Comparison of ENCODE assay signal across 7 mouse cellular contexts in the genomic region with DNA sequence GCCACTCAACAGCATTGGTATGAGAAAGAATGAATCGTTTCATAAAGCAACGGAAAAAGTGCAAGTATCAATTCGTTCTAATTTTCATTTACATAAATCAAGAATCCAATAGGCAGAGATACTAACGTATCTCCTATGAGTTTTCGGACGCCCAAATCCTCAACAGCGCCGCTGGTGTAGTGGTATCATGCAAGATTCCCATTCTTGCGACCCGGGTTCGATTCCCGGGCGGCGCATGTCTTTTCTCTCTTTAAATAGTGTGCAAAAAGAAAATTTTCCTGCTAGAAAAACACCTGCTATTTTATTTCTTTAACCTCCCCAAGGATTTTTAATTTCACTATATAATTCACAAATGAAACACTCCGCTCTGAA. TPM values are rescaled to one million over a fixed set of nuclear protein-coding genes. Genes with fewer than 3 reads are reported as not detected.
A peak's percentile ranks its signal among the peaks of the same experiment; 100 is the strongest.
DNase-seq lines count a peak whose midpoint lies in the region; ATAC-seq lines count a peak whose summit lies in the region.

No protein-coding gene starts in this region.

- under 1% methylated on average over 15 of the region's 15 CpGs for WGBS in forebrain, embryonic 15.5 days
- WGBS in hindbrain, embryonic 13.5 days = under 1% methylated on average over 15 of the region's 15 CpGs

- peak overlapping the region; percentile 83 for H3K9ac ChIP-seq in forebrain, embryonic 15.5 days (replicated peaks)
- peak overlapping the region; percentile 99 for H3K9ac ChIP-seq in hindbrain, embryonic 13.5 days

- H3K27me3 ChIP-seq in forebrain, embryonic 15.5 days = no peaks in the 10 kb centered on the region
- no peaks in the 10 kb centered on the region; the same call in 1 of the 2 replicates for H3K27me3 ChIP-seq in hindbrain, embryonic 13.5 days

- DNase-seq in R1 (ENCODE audit: low read depth, low spot score) = peak; percentile 84
- peak; percentile 85 to 93 for DNase-seq in cerebellum, adult 18-20 months
- DNase-seq in layer of hippocampus, postnatal 36 days = peak; percentile 89 to 94
- DNase-seq in lung, postnatal 25 days (ENCODE audit: low spot score) = peak; percentile 87
- peak; percentile 88 to 90 for DNase-seq in right cerebral cortex, postnatal 10 days (ENCODE audit: low spot score in 2 of 2)

- peak overlapping the region; percentile 48 for H3K4me2 ChIP-seq in forebrain, embryonic 15.5 days (replicated peaks)
- peak overlapping the region; percentile 81 for H3K4me2 ChIP-seq in hindbrain, embryonic 13.5 days

- H3K9me3 ChIP-seq in forebrain, embryonic 15.5 days = no peaks in the 10 kb centered on the region
- H3K9me3 ChIP-seq in hindbrain, embryonic 13.5 days = no peaks in the 10 kb centered on the region

- H3K36me3 ChIP-seq in forebrain, embryonic 15.5 days = peaks cover 2% of the 10 kb centered on the region; the same call in 1 of the 2 replicates
- peaks cover 3% of the 10 kb centered on the region; the same call in 1 of the 2 replicates for H3K36me3 ChIP-seq in hindbrain, embryonic 13.5 days

- H3K27ac ChIP-seq in forebrain, embryonic 15.5 days (replicated peaks) = peak overlapping the region; percentile 99
- H3K27ac ChIP-seq in hindbrain, embryonic 13.5 days = peak overlapping the region; percentile 100

- H3K4me3 ChIP-seq in forebrain, embryonic 15.5 days = peak overlapping the region; percentile 52
- H3K4me3 ChIP-seq in hindbrain, embryonic 13.5 days = peak overlapping the region; percentile 83

- peaks cover 26% of the 10 kb centered on the region for H3K4me1 ChIP-seq in forebrain, embryonic 15.5 days
- H3K4me1 ChIP-seq in hindbrain, embryonic 13.5 days (replicated peaks) = peaks cover 29% of the 10 kb centered on the region

- ATAC-seq in forebrain, embryonic 15.5 days (replicated peaks) = peak; percentile 75
- peak; percentile 81 for ATAC-seq in hindbrain, embryonic 13.5 days (ENCODE audit: low FRiP score)

RNA-seq across cellular contexts. Expression of gene Tia1, which starts 0.3 kb away (rescaled TPM):
- polyA plus RNA-seq in forebrain, embryonic 15.5 days (2015; fragmentation: Nextera tagmentation; extraction: Ambion mirVana) = 396 and 401 TPM in 2 replicates
- 359 and 370 TPM in 2 replicates for polyA plus RNA-seq in hindbrain, embryonic 13.5 days (2015; fragmentation: Nextera tagmentation; extraction: Ambion mirVana)
- 100 to 1,000 TPM; 131 to 154 TPM for total RNA-seq in layer of hippocampus, postnatal 36 days (2021)

RNA-seq across cellular contexts. Expression of gene Pcyox1, which starts 6.8 kb away (rescaled TPM):
- 102 and 110 TPM in 2 replicates for polyA plus RNA-seq in forebrain, embryonic 15.5 days (2015; fragmentation: Nextera tagmentation; extraction: Ambion mirVana)
- 110 and 114 TPM in 2 replicates for polyA plus RNA-seq in hindbrain, embryonic 13.5 days (2015; fragmentation: Nextera tagmentation; extraction: Ambion mirVana)
- 100 to 1,000 TPM; 105 to 114 TPM for total RNA-seq in layer of hippocampus, postnatal 36 days (2021)

RNA-seq across cellular contexts. Expression of gene Gm44790, which starts 22.7 kb away (rescaled TPM):
- not detected in 2 replicates for polyA plus RNA-seq in forebrain, embryonic 15.5 days (2015; fragmentation: Nextera tagmentation; extraction: Ambion mirVana)
- polyA plus RNA-seq in hindbrain, embryonic 13.5 days (2015; fragmentation: Nextera tagmentation; extraction: Ambion mirVana) = 0.52 TPM in 1 of 2 replicates, not detected in the other
- under 1 TPM in 1 of 2 experiments, not detected in 1; 0.88 TPM for total RNA-seq in layer of hippocampus, postnatal 36 days (2021)

RNA-seq across cellular contexts. Expression of gene Snrpg, which starts 32.6 kb away (rescaled TPM):
- 510 and 573 TPM in 2 replicates for polyA plus RNA-seq in forebrain, embryonic 15.5 days (2015; fragmentation: Nextera tagmentation; extraction: Ambion mirVana)
- 479 and 486 TPM in 2 replicates for polyA plus RNA-seq in hindbrain, embryonic 13.5 days (2015; fragmentation: Nextera tagmentation; extraction: Ambion mirVana)
- 10 to 100 TPM; 71.7 to 74.6 TPM for total RNA-seq in layer of hippocampus, postnatal 36 days (2021)

RNA-seq across cellular contexts. Expression of gene C87436, which starts 34.5 kb away (rescaled TPM):
- polyA plus RNA-seq in forebrain, embryonic 15.5 days (2015; fragmentation: Nextera tagmentation; extraction: Ambion mirVana) = 33.2 and 35.3 TPM in 2 replicates
- polyA plus RNA-seq in hindbrain, embryonic 13.5 days (2015; fragmentation: Nextera tagmentation; extraction: Ambion mirVana) = 25.7 and 28.0 TPM in 2 replicates
- total RNA-seq in layer of hippocampus, postnatal 36 days (2021) = 10 to 100 TPM; 16.4 to 16.5 TPM

Comparison
In these comparisons a context has a peak if more than half of its experiments do, and no peak if none do; other contexts are left out.
1. Peak in every context shown above with its lines: DNase-seq, ATAC-seq, H3K4me3 ChIP-seq and H3K27ac ChIP-seq.